Mouse (Mus musculus) embryonic fibroblast, embryonic 13.5 days (primary cell): Measurements from ENCODE around the gene Pfn5.

ENCODE experiments used
- CTCF ChIP-seq: IDR thresholded peaks from 2 replicates; pipeline ENCODE4 v1.5.1; 2011; ENCODE audit warnings: mild to moderate bottlenecking, control low read depth, low read length, moderate library complexity, borderline replicate concordance; ENCODE audit not compliant: insufficient read depth
- POLR2A ChIP-seq: IDR thresholded peaks from 2 replicates; pipeline ENCODE4 v1.6.1; 2011; ENCODE audit warnings: low read depth, mild to moderate bottlenecking, control low read depth, low read length, moderate library complexity

DNA sequence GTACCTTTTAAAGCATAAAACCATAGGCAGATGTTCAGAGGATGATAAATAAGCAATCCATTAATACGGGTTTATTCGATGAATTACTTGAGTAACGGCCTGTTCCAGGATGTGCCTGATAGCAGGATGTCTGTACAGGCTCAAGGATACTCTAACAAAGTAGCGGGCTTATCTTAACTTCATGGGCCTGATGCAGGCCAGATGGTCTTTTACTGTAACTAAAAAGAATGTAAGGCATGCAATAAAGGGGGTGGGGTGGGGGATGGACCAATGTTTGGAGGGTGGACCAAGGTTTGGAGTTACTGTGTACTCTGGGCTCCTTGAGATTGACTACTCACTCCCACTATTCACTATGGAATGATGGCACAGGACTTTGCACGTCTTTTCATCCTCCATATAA, 42.7 kb downstream of the Pfn5 start:
- TF ChIP-seq CTCF (no peak), POLR2A (no peak)
